Mouse (Mus musculus) naive thymus-derived CD4-positive, alpha-beta T cell, adult 2 months (primary cell): ENCODE results near the gene Tnfrsf8.
A peak's percentile ranks its signal among the peaks of the same experiment; 100 is the strongest.
"Not testable (repeated sequence)": the region's sequence is repeated elsewhere in the genome, so short reads cannot be mapped to it uniquely, and the experiment has no call there.

Experiments
- DNase-seq: peaks from one replicate; pipeline ENCODE4 v3.0.0-alpha.2; 2011; ENCODE audit warnings: low read depth

Gene Tnfrsf8

GRCm38 (mm10) chr4:145306422-145306821 is 8.5 kb downstream of the Tnfrsf8 start:
- DNase-seq: no peak

- DNase-seq: not testable (repeated sequence)
Observed at GRCm38 (mm10) chr4:145305661-145306362, 9.2 kb downstream of the Tnfrsf8 start.

- DNase-seq: no peak
Observed at GRCm38 (mm10) chr4:145304109-145304508, 10.9 kb downstream of the Tnfrsf8 start.

- no peak for DNase-seq
Observed at GRCm38 (mm10) chr4:145302106-145302505, 12.9 kb downstream of the Tnfrsf8 start.

- peak; percentile 61 for DNase-seq
Observed at GRCm38 (mm10) chr4:145300210-145300927, 14.6 kb downstream of the Tnfrsf8 start.

- DNase-seq: no peak
Observed at GRCm38 (mm10) chr4:145299355-145299754, 15.6 kb downstream of the Tnfrsf8 start.

GRCm38 (mm10) chr4:145298846-145299245 is 16.1 kb downstream of the Tnfrsf8 start:
- DNase-seq: no peak

- DNase-seq: peak; percentile 82
Observed at GRCm38 (mm10) chr4:145295589-145296300, 19.2 kb downstream of the Tnfrsf8 start.

- DNase-seq: no peak
Observed at GRCm38 (mm10) chr4:145294588-145294987, 20.4 kb downstream of the Tnfrsf8 start.

GRCm38 (mm10) chr4:145286369-145287120 is 28.4 kb downstream of the Tnfrsf8 start:
- DNase-seq: peak; percentile 93

- DNase-seq: no peak
Observed at GRCm38 (mm10) chr4:145284675-145285074, 30.3 kb downstream of the Tnfrsf8 start.

GRCm38 (mm10) chr4:145283441-145283840 is 31.5 kb downstream of the Tnfrsf8 start:
- no peak for DNase-seq

- no peak for DNase-seq
Observed at GRCm38 (mm10) chr4:145280966-145281365, 34.0 kb downstream of the Tnfrsf8 start.

GRCm38 (mm10) chr4:145278724-145279370 is 36.1 kb downstream of the Tnfrsf8 start:
- DNase-seq: no peak

GRCm38 (mm10) chr4:145278231-145278630 is 36.7 kb downstream of the Tnfrsf8 start:
- no peak for DNase-seq

- DNase-seq: no peak
Observed at GRCm38 (mm10) chr4:145276368-145277249, 38.4 kb downstream of the Tnfrsf8 start.

- DNase-seq: no peak
Observed at GRCm38 (mm10) chr4:145274887-145275286, 40.1 kb downstream of the Tnfrsf8 start.

- DNase-seq: no peak
Observed at GRCm38 (mm10) chr4:145273923-145274322, 41.0 kb downstream of the Tnfrsf8 start.

GRCm38 (mm10) chr4:145272763-145273162 is 42.2 kb downstream of the Tnfrsf8 start:
- DNase-seq: no peak

GRCm38 (mm10) chr4:145271634-145272033 is 43.3 kb downstream of the Tnfrsf8 start:
- DNase-seq: no peak

GRCm38 (mm10) chr4:145270136-145270535 is 44.8 kb downstream of the Tnfrsf8 start:
- DNase-seq: no peak
